Mouse (Mus musculus) forebrain, postnatal 0 days (tissue): ENCODE results near the gene Scin. TPM values are rescaled to one million over a fixed set of nuclear protein-coding genes. Genes with fewer than 3 reads are reported as not detected.

Experiments
- ATAC-seq: fragments of 200-750 bp; cut with Nextera tagmentation; 2 replicates; pipeline ENCODE4 v1.8.0; 2017; ENCODE audit warnings: mild to moderate bottlenecking, moderate library complexity
- DNase-seq: peaks from one replicate; pipeline ENCODE4 v3.0.0-alpha.2; 2015
- H3K27ac ChIP-seq: fragments of 300-500 bp; sonication (generic); 2 replicates; pipeline ENCODE4 v1.5.1; 2014; ENCODE audit warnings: low read depth, mild to moderate bottlenecking, antibody characterized with exemption, low read length, moderate library complexity, mixed read lengths
- H3K27me3 ChIP-seq: fragments of 300-500 bp; sonication (generic); 2 replicates; pipeline ENCODE4 v1.6.1; 2014; ENCODE audit warnings: mild to moderate bottlenecking, low read length, mixed read lengths; ENCODE audit not compliant: insufficient read depth
- H3K36me3 ChIP-seq: fragments of 300-500 bp; sonication (generic); 2 replicates; pipeline ENCODE4 v1.6.1; 2014; ENCODE audit warnings: mild to moderate bottlenecking, moderate library complexity; ENCODE audit not compliant: insufficient read depth
- H3K4me1 ChIP-seq: fragments of 300-500 bp; sonication (generic); 2 replicates; pipeline ENCODE4 v1.6.1; 2014; ENCODE audit warnings: antibody characterized with exemption; ENCODE audit not compliant: insufficient read depth
- H3K4me2 ChIP-seq: fragments of 300-500 bp; sonication (generic); 2 replicates; pipeline ENCODE4 v1.6.1; 2014; ENCODE audit warnings: low read depth, mild to moderate bottlenecking, moderate library complexity
- H3K4me3 ChIP-seq: fragments of 300-500 bp; sonication (generic); 2 replicates; pipeline ENCODE4 v1.5.1; 2014; ENCODE audit warnings: low read depth, low read length, mixed read lengths
- H3K9ac ChIP-seq: fragments of 300-500 bp; sonication (generic); 2 replicates; pipeline ENCODE4 v1.6.1; 2014; ENCODE audit warnings: mild to moderate bottlenecking
- H3K9me3 ChIP-seq: fragments of 300-500 bp; sonication (generic); 2 replicates; pipeline ENCODE4 v1.6.1; 2016; ENCODE audit warnings: low read length
- CTCF ChIP-seq: sonication (generic); IDR thresholded peaks from 2 replicates; pipeline ENCODE4 v1.5.1; 2016; ENCODE audit warnings: antibody characterized with exemption, control low read depth, low read depth
- WGBS: fragments of 180-500 bp; shearing (Covaris S2); extraction: QIAGEN DNeasy Blood & Tissue Kit; methylation state at CpG from one replicate; pipeline ENCODE4 v1.1.7; 2014; 5-methylcytosine and 5-hydroxymethylcytosine counted together
- polyA plus RNA-seq: library from polyadenylated mRNA; unstranded; fragments of >200 nt; fragmentation: Nextera tagmentation; extraction: Ambion mirVana; gene quantifications from 2 replicates; pipeline ENCODE4 v1.2.1, GENCODE M21; 2015
- total RNA-seq: library from RNA; depleted of rRNA; stranded (reverse); fragments of >200 nt; gene quantifications from 2 replicates; pipeline ENCODE4 v1.2.3, GENCODE M21; 2014

Gene Scin
- total and polyA plus RNA-seq, 2 experiments from 2014 or later: 0.08 to 0.71 TPM

- peak overlapping the region; percentile 76 for H3K4me2 ChIP-seq
- peaks cover 14% of the 10 kb centered on the region; the same call in 1 of the 2 replicates for H3K4me1 ChIP-seq
- H3K27ac ChIP-seq: no peak overlapping the region
- no peak for DNase-seq
- no peak for ATAC-seq
- 38% methylated on average over 4 of the region's 4 CpGs for WGBS
- peak overlapping the region; percentile 99 for H3K4me3 ChIP-seq
- no peaks in the 10 kb centered on the region for H3K27me3 ChIP-seq
- no peaks in the 10 kb centered on the region for H3K9me3 ChIP-seq
- TF ChIP-seq CTCF: no peak
- H3K9ac ChIP-seq: 0 out of 2 replicates have a peak overlapping the region, but pooled peaks have one; percentile 98
- 0 out of 2 replicates have a peak, but pooled peaks cover 2% of the 10 kb centered on the region for H3K36me3 ChIP-seq
Measured at GRCm38 (mm10) chr12:40035506-40035905, 98.5 kb downstream of the Scin start.

DNA sequence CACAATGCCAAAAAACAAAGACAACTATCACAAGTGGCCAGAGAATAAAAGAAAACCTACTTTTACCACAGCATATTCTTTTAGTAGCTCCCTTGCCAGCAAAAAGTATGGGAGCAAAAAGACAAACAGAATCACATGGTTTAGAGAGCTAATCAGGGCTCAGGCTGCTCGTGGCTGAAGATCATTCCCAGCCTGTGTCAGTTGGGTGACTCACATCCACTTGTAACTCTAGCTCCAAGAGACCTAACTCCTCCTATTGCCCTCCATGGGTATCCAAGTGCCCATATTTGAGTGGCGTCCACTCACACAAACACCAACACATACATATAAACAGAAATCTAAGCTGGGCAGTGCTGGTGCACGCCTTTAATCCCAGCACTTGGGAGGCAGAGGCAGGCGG is 104.8 kb downstream of the Scin start:
- H3K36me3 ChIP-seq: 0 out of 2 replicates have a peak, but pooled peaks cover 2% of the 10 kb centered on the region
- H3K27ac ChIP-seq: no peak overlapping the region
- no peak overlapping the region for H3K4me3 ChIP-seq
- no peak overlapping the region for H3K4me2 ChIP-seq
- H3K4me1 ChIP-seq: no peaks in the 10 kb centered on the region
- ATAC-seq (no peak), DNase-seq (no peak)
- H3K9ac ChIP-seq: no peak overlapping the region
- no peaks in the 10 kb centered on the region for H3K9me3 ChIP-seq
- TF ChIP-seq CTCF: no peak
- H3K27me3 ChIP-seq: no peaks in the 10 kb centered on the region
- 83% methylated on average over 4 of the region's 4 CpGs for WGBS

DNA sequence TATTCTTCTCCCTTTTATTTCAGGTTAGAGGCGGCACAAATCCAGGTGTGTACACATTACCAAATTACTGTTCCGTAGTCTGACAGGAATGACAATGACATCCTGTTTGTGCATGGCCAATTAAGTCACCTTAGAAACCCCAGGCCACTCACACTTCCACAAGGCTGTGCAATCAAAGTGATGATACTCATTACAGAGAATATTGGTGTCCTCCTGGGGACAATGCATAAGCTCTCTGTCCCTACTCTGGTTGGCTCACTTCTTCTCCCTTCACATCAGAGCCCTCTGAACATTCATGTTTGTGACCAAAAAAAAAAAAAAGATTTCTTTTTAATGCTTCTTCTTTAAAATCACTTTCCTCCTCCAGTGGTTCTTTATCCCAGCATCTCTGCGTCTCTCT is 106.2 kb downstream of the Scin start:
- H3K9me3 ChIP-seq: no peaks in the 10 kb centered on the region
- DNase-seq: no peak
- no peak for ATAC-seq
- WGBS: 86% methylated on average over 3 of the region's 3 CpGs
- no peak overlapping the region for H3K4me2 ChIP-seq
- no peak overlapping the region for H3K4me3 ChIP-seq
- no peak overlapping the region for H3K9ac ChIP-seq
- H3K27me3 ChIP-seq: no peaks in the 10 kb centered on the region
- H3K36me3 ChIP-seq: 0 out of 2 replicates have a peak, but pooled peaks cover 2% of the 10 kb centered on the region
- no peak overlapping the region for H3K27ac ChIP-seq
- no peak for TF ChIP-seq CTCF
- no peaks in the 10 kb centered on the region for H3K4me1 ChIP-seq

GRCm38 (mm10) chr12:40027444-40027843 is 106.6 kb downstream of the Scin start:
- no peak for DNase-seq
- Histone ChIP-seq H3K36me3 (0 out of 2 replicates have a peak, but pooled peaks cover 2% of the 10 kb centered on the region), H3K9ac (no peak overlapping the region), H3K4me3 (no peak overlapping the region), H3K27me3 (no peaks in the 10 kb centered on the region), H3K9me3 (no peaks in the 10 kb centered on the region), H3K27ac (no peak overlapping the region), H3K4me2 (no peak overlapping the region), H3K4me1 (no peaks in the 10 kb centered on the region)
- WGBS: 87% methylated on average over 3 of the region's 3 CpGs
- ATAC-seq: no peak
- TF ChIP-seq CTCF: no peak

DNA sequence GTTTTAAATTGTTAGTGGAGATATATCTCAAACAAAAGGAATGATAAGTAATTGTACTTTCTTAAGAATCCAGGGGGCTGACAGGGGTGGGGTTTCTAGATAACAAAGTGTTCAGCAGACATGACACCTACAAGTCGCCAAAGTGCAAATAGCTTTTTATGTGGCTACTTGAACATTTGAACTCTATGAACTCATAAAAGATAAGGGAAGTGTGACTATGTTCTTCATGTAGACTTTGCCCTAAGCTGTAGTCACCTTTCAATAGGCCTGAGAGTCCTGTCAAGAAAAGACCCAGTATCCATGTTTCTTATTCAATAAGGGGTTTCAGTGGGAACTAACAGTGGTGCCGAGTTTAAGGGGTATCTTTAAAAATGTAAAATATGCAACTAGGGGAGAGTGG is 110.1 kb downstream of the Scin start:
- Histone ChIP-seq H3K9ac (no peak overlapping the region), H3K27me3 (no peaks in the 10 kb centered on the region), H3K4me3 (no peak overlapping the region), H3K4me2 (no peak overlapping the region), H3K4me1 (no peaks in the 10 kb centered on the region), H3K27ac (no peak overlapping the region), H3K36me3 (no peaks in the 10 kb centered on the region), H3K9me3 (no peaks in the 10 kb centered on the region)
- no peak for TF ChIP-seq CTCF
- DNase-seq (no peak), ATAC-seq (no peak)
- 79% methylated on average over 2 of the region's 2 CpGs for WGBS

GRCm38 (mm10) chr12:40023014-40023642 is 110.9 kb downstream of the Scin start:
- Histone ChIP-seq H3K27me3 (no peaks in the 10 kb centered on the region), H3K4me2 (no peak overlapping the region), H3K4me3 (no peak overlapping the region), H3K36me3 (no peaks in the 10 kb centered on the region), H3K9me3 (no peaks in the 10 kb centered on the region), H3K4me1 (no peaks in the 10 kb centered on the region), H3K27ac (no peak overlapping the region), H3K9ac (no peak overlapping the region)
- no peak for TF ChIP-seq CTCF
- no peak for DNase-seq
- 86% methylated on average over 3 of the region's 3 CpGs for WGBS
- no peak for ATAC-seq

GRCm38 (mm10) chr12:40022344-40022743 is 111.7 kb downstream of the Scin start:
- no peak for TF ChIP-seq CTCF
- no peak overlapping the region for H3K9ac ChIP-seq
- H3K4me2 ChIP-seq: no peak overlapping the region
- WGBS: 67% methylated on average over 3 of the region's 3 CpGs
- H3K9me3 ChIP-seq: no peaks in the 10 kb centered on the region
- ATAC-seq: no peak
- no peaks in the 10 kb centered on the region for H3K36me3 ChIP-seq
- H3K27ac ChIP-seq: no peak overlapping the region
- H3K27me3 ChIP-seq: no peaks in the 10 kb centered on the region
- no peaks in the 10 kb centered on the region for H3K4me1 ChIP-seq
- DNase-seq: no peak
- no peak overlapping the region for H3K4me3 ChIP-seq
